Mouse (Mus musculus) kidney, embryonic 15.5 days (tissue): Measurements from ENCODE around the gene Npl. TPM values are rescaled to one million over a fixed set of nuclear protein-coding genes. Genes with fewer than 3 reads are reported as not detected.
A peak's percentile ranks its signal among the peaks of the same experiment; 100 is the strongest.

ENCODE experiments used
- ATAC-seq: fragments of 200-750 bp; cut with Nextera tagmentation; replicated peaks from 2 replicates; pipeline ENCODE4 v1.8.0; 2017; ENCODE audit warnings: moderate TSS enrichment; ENCODE audit not compliant: low FRiP score
- H3K27ac ChIP-seq: fragments of 300-500 bp; sonication (generic); 2 replicates; pipeline ENCODE4 v1.5.1; 2015; ENCODE audit warnings: mild to moderate bottlenecking, inconsistent platforms
- H3K27me3 ChIP-seq: fragments of 300-500 bp; sonication (generic); 2 replicates; pipeline ENCODE4 v1.6.1; 2015; ENCODE audit warnings: inconsistent platforms
- H3K36me3 ChIP-seq: fragments of 300-500 bp; sonication (generic); 2 replicates; pipeline ENCODE4 v1.6.1; 2015; ENCODE audit warnings: inconsistent platforms
- H3K4me1 ChIP-seq: fragments of 300-500 bp; sonication (generic); 2 replicates; pipeline ENCODE4 v1.6.1; 2015; ENCODE audit warnings: inconsistent platforms
- H3K4me2 ChIP-seq: fragments of 300-500 bp; sonication (generic); 2 replicates; pipeline ENCODE4 v1.6.1; 2015; ENCODE audit warnings: moderate library complexity, mild to moderate bottlenecking, inconsistent platforms
- H3K4me3 ChIP-seq: fragments of 300-500 bp; sonication (generic); replicated peaks from 2 replicates; pipeline ENCODE4 v1.5.1; 2015; ENCODE audit warnings: mild to moderate bottlenecking, inconsistent platforms
- H3K9ac ChIP-seq: fragments of 300-500 bp; sonication (generic); 2 replicates; pipeline ENCODE4 v1.6.1; 2015; ENCODE audit warnings: mild to moderate bottlenecking, inconsistent platforms
- H3K9me3 ChIP-seq: fragments of 300-500 bp; sonication (generic); replicated peaks from 2 replicates; pipeline ENCODE4 v1.6.1; 2016; ENCODE audit warnings: inconsistent platforms
- WGBS: fragments of 180-500 bp; shearing (Covaris S2); methylation state at CpG from one replicate; pipeline ENCODE4 v1.1.7; 2015; ENCODE audit warnings: mixed read lengths; 5-methylcytosine and 5-hydroxymethylcytosine counted together
- polyA plus RNA-seq: library from polyadenylated mRNA; unstranded; fragments of >200 nt; fragmentation: Nextera tagmentation; extraction: Ambion mirVana; gene quantifications from 2 replicates; pipeline ENCODE4 v1.2.1, GENCODE M21; 2015

Npl gene
- polyA plus RNA-seq, 1 experiment from 2014 or later, result 23.3 TPM

GRCm38 (mm10) chr1:153501644-153502321 is 48.1 kb downstream of the Npl start:
- no peak overlapping the region for H3K9ac ChIP-seq
- no peaks in the 10 kb centered on the region for H3K27me3 ChIP-seq
- peak; percentile 82 for ATAC-seq
- H3K36me3 ChIP-seq, result no peaks in the 10 kb centered on the region
- H3K4me1 ChIP-seq, result no peaks in the 10 kb centered on the region
- H3K27ac ChIP-seq, result peak overlapping the region; percentile 59; the same call in 1 of the 2 replicates
- H3K4me2 ChIP-seq, result no peak overlapping the region
- H3K9me3 ChIP-seq, result no peaks in the 10 kb centered on the region
- no peak overlapping the region for H3K4me3 ChIP-seq
- WGBS, result 55% methylated on average over 5 of the region's 5 CpGs

GRCm38 (mm10) chr1:153500030-153500429 is 49.8 kb downstream of the Npl start:
- no peak overlapping the region for H3K4me2 ChIP-seq
- ATAC-seq, result no peak
- no peaks in the 10 kb centered on the region for H3K36me3 ChIP-seq
- H3K9ac ChIP-seq, result no peak overlapping the region
- WGBS, result 82% methylated on average over 9 of the region's 9 CpGs
- H3K4me3 ChIP-seq, result no peak overlapping the region
- no peak overlapping the region for H3K27ac ChIP-seq
- H3K4me1 ChIP-seq, result peaks cover 3% of the 10 kb centered on the region; the same call in 1 of the 2 replicates
- H3K9me3 ChIP-seq, result no peaks in the 10 kb centered on the region
- no peaks in the 10 kb centered on the region for H3K27me3 ChIP-seq

- no peak overlapping the region for H3K4me2 ChIP-seq
- no peaks in the 10 kb centered on the region for H3K27me3 ChIP-seq
- ATAC-seq, result peak; percentile 44; the same call in 1 of the 2 replicates
- H3K4me1 ChIP-seq, result peaks cover 3% of the 10 kb centered on the region; the same call in 1 of the 2 replicates
- peak overlapping the region; percentile 66 for H3K27ac ChIP-seq
- WGBS, result 66% methylated on average over 3 of the region's 3 CpGs
- H3K4me3 ChIP-seq, result no peak overlapping the region
- H3K36me3 ChIP-seq, result no peaks in the 10 kb centered on the region
- H3K9me3 ChIP-seq, result no peaks in the 10 kb centered on the region
- H3K9ac ChIP-seq, result no peak overlapping the region
Measured at GRCm38 (mm10) chr1:153496030-153496429, 53.8 kb downstream of the Npl start.

- Histone ChIP-seq H3K4me3 (no peak overlapping the region), H3K4me2 (no peak overlapping the region), H3K36me3 (no peaks in the 10 kb centered on the region), H3K9me3 (no peaks in the 10 kb centered on the region), H3K27ac (no peak overlapping the region), H3K27me3 (no peaks in the 10 kb centered on the region), H3K4me1 (peaks cover 3% of the 10 kb centered on the region; the same call in 1 of the 2 replicates), H3K9ac (no peak overlapping the region)
- no peak for ATAC-seq
- 32% methylated on average over 6 of the region's 6 CpGs for WGBS
Measured at GRCm38 (mm10) chr1:153493931-153494330, 55.9 kb downstream of the Npl start.

- WGBS, result 40% methylated on average over 4 of the region's 4 CpGs
- Histone ChIP-seq H3K9ac (no peak overlapping the region), H3K4me2 (no peak overlapping the region), H3K36me3 (no peaks in the 10 kb centered on the region), H3K27ac (no peak overlapping the region), H3K4me3 (no peak overlapping the region), H3K4me1 (peaks cover 3% of the 10 kb centered on the region; the same call in 1 of the 2 replicates), H3K9me3 (no peaks in the 10 kb centered on the region), H3K27me3 (no peaks in the 10 kb centered on the region)
- ATAC-seq, result no peak; the same call in 1 of the 2 replicates
Measured at GRCm38 (mm10) chr1:153493338-153493737, 56.5 kb downstream of the Npl start.

GRCm38 (mm10) chr1:153491822-153492221 is 58.0 kb downstream of the Npl start:
- no peak overlapping the region for H3K27ac ChIP-seq
- no peaks in the 10 kb centered on the region for H3K9me3 ChIP-seq
- H3K4me1 ChIP-seq, result peaks cover 6% of the 10 kb centered on the region; the same call in 1 of the 2 replicates
- no peaks in the 10 kb centered on the region for H3K36me3 ChIP-seq
- no peak overlapping the region for H3K4me2 ChIP-seq
- no peak overlapping the region for H3K4me3 ChIP-seq
- H3K9ac ChIP-seq, result no peak overlapping the region
- H3K27me3 ChIP-seq, result no peaks in the 10 kb centered on the region
- no peak for ATAC-seq
- WGBS, result 88% methylated on average over 1 of the region's 1 CpGs

GRCm38 (mm10) chr1:153491345-153491744 is 58.5 kb downstream of the Npl start:
- Histone ChIP-seq H3K4me1 (peaks cover 7% of the 10 kb centered on the region; the same call in 1 of the 2 replicates), H3K9ac (no peak overlapping the region), H3K27me3 (no peaks in the 10 kb centered on the region), H3K9me3 (no peaks in the 10 kb centered on the region), H3K36me3 (no peaks in the 10 kb centered on the region), H3K4me2 (no peak overlapping the region), H3K27ac (no peak overlapping the region), H3K4me3 (no peak overlapping the region)
- WGBS, result 90% methylated on average over 2 of the region's 2 CpGs
- no peak for ATAC-seq

- no peaks in the 10 kb centered on the region for H3K27me3 ChIP-seq
- no peaks in the 10 kb centered on the region for H3K36me3 ChIP-seq
- no peaks in the 10 kb centered on the region for H3K9me3 ChIP-seq
- H3K9ac ChIP-seq, result no peak overlapping the region
- no peak overlapping the region for H3K4me2 ChIP-seq
- no peak overlapping the region for H3K4me3 ChIP-seq
- H3K27ac ChIP-seq, result no peak overlapping the region
- H3K4me1 ChIP-seq, result peaks cover 16% of the 10 kb centered on the region
- ATAC-seq, result no peak
- WGBS, result 82% methylated on average over 4 of the region's 4 CpGs
Measured at GRCm38 (mm10) chr1:153489963-153490362, 59.9 kb downstream of the Npl start.

GRCm38 (mm10) chr1:153489540-153489939 is 60.3 kb downstream of the Npl start:
- 60% methylated on average over 2 of the region's 2 CpGs for WGBS
- no peak for ATAC-seq
- Histone ChIP-seq H3K9ac (no peak overlapping the region), H3K9me3 (no peaks in the 10 kb centered on the region), H3K27ac (no peak overlapping the region), H3K4me2 (no peak overlapping the region), H3K4me3 (no peak overlapping the region), H3K27me3 (no peaks in the 10 kb centered on the region), H3K36me3 (no peaks in the 10 kb centered on the region), H3K4me1 (peaks cover 20% of the 10 kb centered on the region)

GRCm38 (mm10) chr1:153489132-153489531 is 60.7 kb downstream of the Npl start:
- 56% methylated on average over 7 of the region's 7 CpGs for WGBS
- no peaks in the 10 kb centered on the region for H3K9me3 ChIP-seq
- no peak for ATAC-seq
- H3K36me3 ChIP-seq, result no peaks in the 10 kb centered on the region
- no peak overlapping the region for H3K4me2 ChIP-seq
- H3K4me3 ChIP-seq, result no peak overlapping the region
- peaks cover 24% of the 10 kb centered on the region for H3K4me1 ChIP-seq
- no peak overlapping the region for H3K9ac ChIP-seq
- no peak overlapping the region for H3K27ac ChIP-seq
- H3K27me3 ChIP-seq, result no peaks in the 10 kb centered on the region

GRCm38 (mm10) chr1:153487500-153487879 is 62.4 kb downstream of the Npl start, which contains the start of gene Dhx9:
Gene Dhx9 (minus strand): TSS chr1:153487660.
- Histone ChIP-seq H3K9ac (peak within 1 kb of the TSS; percentile 99), H3K4me2 (peak within 1 kb of the TSS; percentile 70), H3K27me3 (no peaks in the 10 kb centered on the region), H3K9me3 (no peaks in the 10 kb centered on the region), H3K27ac (peak within 1 kb of the TSS; percentile 94), H3K36me3 (peaks cover 8% of the 10 kb centered on the region), H3K4me3 (peak within 1 kb of the TSS; percentile 98), H3K4me1 (peaks cover 33% of the 10 kb centered on the region)
- peak; percentile 92 for ATAC-seq
- WGBS, result under 1% methylated on average over 35 of the region's 35 CpGs

GRCm38 (mm10) chr1:153486767-153487499 is 62.9 kb downstream of the Npl start:
- peak overlapping the region; percentile 98 for H3K4me3 ChIP-seq
- H3K9ac ChIP-seq, result peak overlapping the region; percentile 99
- peak overlapping the region; percentile 70 for H3K4me2 ChIP-seq
- H3K4me1 ChIP-seq, result peaks cover 33% of the 10 kb centered on the region
- WGBS, result under 1% methylated on average over 64 of the region's 64 CpGs
- peaks cover 13% of the 10 kb centered on the region for H3K36me3 ChIP-seq
- H3K9me3 ChIP-seq, result no peaks in the 10 kb centered on the region
- ATAC-seq, result peak; percentile 80
- H3K27me3 ChIP-seq, result no peaks in the 10 kb centered on the region
- H3K27ac ChIP-seq, result peak overlapping the region; percentile 94
